Comparison of ENCODE assay signal across 20 mouse cellular contexts in the genomic region with DNA sequence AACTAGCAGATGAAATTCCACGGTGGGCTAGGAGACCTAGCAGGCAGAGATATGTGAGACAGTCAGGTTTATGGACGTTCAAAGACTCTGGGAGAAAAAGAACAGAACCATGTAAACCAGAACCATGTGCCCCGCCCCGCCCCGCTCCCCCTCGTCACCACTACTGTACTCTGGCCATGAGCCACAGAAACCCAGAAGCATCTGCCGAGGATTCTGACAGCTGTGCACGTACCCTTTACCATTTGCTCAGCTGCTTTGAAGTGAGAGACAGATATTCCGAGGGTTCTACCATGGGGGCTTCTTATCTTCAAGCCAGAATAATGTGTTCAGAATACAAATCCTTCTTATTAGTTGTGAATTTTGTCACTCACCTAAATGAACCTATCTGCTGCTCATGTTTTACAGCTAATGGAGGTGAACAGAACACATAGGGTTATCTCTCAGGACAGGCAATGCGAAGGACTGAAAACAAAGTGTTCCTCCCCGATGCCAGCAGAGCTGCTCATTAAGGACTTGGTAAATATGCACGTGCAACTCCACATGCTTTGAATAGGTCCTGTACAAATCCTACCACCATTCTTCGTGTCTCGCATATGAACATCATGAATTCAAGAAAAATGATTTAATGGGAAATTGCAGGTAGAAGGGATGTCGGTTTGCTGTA.
DNase-seq lines count a peak whose midpoint lies in the region; ATAC-seq and TF ChIP-seq lines count a peak whose summit lies in the region.
"Had no signal": no experiment of that assay in that cellular context is flagged by ENCODE, and none has a peak within 500 bp of the region (broad histone marks: within the 10 kb centered on the region; RNA-seq: fewer than 3 reads in every experiment).

No protein-coding gene starts in this region.

- peak overlapping the region; percentile 28; the same call in 1 of the 2 replicates for H3K27ac ChIP-seq in embryonic fibroblast, embryonic 13.5 days (ENCODE audit: insufficient read depth, low read length)
- peak overlapping the region; percentile 38; the same call in 1 of the 2 replicates for H3K27ac ChIP-seq in hindbrain, embryonic 15.5 days (replicated peaks)
- H3K27ac ChIP-seq in midbrain, embryonic 15.5 days: peak overlapping the region; percentile 70
- no peak overlapping the region for H3K27ac ChIP-seq in kidney, embryonic 16.5 days (ENCODE audit: low read length)
- no peak overlapping the region for H3K27ac ChIP-seq in gastrocnemius, adult 2 months
- H3K27ac ChIP-seq: limb, embryonic 13.5 days had no signal

- no peaks in the 10 kb centered on the region for H3K9me3 ChIP-seq in hindbrain, embryonic 15.5 days
- no peaks in the 10 kb centered on the region for H3K9me3 ChIP-seq in midbrain, embryonic 15.5 days
- H3K9me3 ChIP-seq in kidney, embryonic 16.5 days (ENCODE audit: low read length): no peaks in the 10 kb centered on the region
- H3K9me3 ChIP-seq: heart, embryonic 12.5 days; limb, embryonic 13.5 days had no signal

- no peak overlapping the region for H3K4me2 ChIP-seq in hindbrain, embryonic 15.5 days
- H3K4me2 ChIP-seq in midbrain, embryonic 15.5 days: peak overlapping the region; percentile 30
- no peak overlapping the region for H3K4me2 ChIP-seq in kidney, embryonic 16.5 days (replicated peaks; ENCODE audit: low read depth, low read length)
- H3K4me2 ChIP-seq: heart, embryonic 12.5 days; limb, embryonic 13.5 days had no signal

- no peak for TF ChIP-seq CTCF in brain, embryonic 14.5 days (IDR thresholded peaks at IDR 0.05; ENCODE audit: borderline replicate concordance, extremely low read depth, insufficient read depth, insufficient read length)
- TF ChIP-seq CTCF in embryonic fibroblast, embryonic 13.5 days (IDR thresholded peaks at IDR 0.05; ENCODE audit: borderline replicate concordance, insufficient read depth, low read length): no peak
- TF ChIP-seq CTCF in gastrocnemius, adult 2 months (IDR thresholded peaks at IDR 0.05): no peak

- H3K27me3 ChIP-seq in hindbrain, embryonic 15.5 days: no peaks in the 10 kb centered on the region
- H3K27me3 ChIP-seq in midbrain, embryonic 15.5 days (replicated peaks): no peaks in the 10 kb centered on the region
- no peaks in the 10 kb centered on the region for H3K27me3 ChIP-seq in kidney, embryonic 16.5 days (ENCODE audit: insufficient read depth, low read length)
- H3K27me3 ChIP-seq: heart, embryonic 12.5 days; limb, embryonic 13.5 days; Patski had no signal

- H3K4me3 ChIP-seq in embryonic fibroblast, embryonic 13.5 days (ENCODE audit: insufficient read depth, low read length): no peak overlapping the region
- no peak overlapping the region for H3K4me3 ChIP-seq in hindbrain, embryonic 15.5 days
- H3K4me3 ChIP-seq in midbrain, embryonic 15.5 days: no peak overlapping the region
- H3K4me3 ChIP-seq in kidney, embryonic 16.5 days (ENCODE audit: low read length): no peak overlapping the region
- H3K4me3 ChIP-seq in gastrocnemius, adult 2 months: no peak overlapping the region
- H3K4me3 ChIP-seq: heart, embryonic 12.5 days; layer of hippocampus, adult 2 months; limb, embryonic 13.5 days; myocyte had no signal

- intact Hi-C loops in gastrocnemius, adult 2 months (cut with DNase I): no loop called here

- H3K4me1 ChIP-seq in embryonic fibroblast, embryonic 13.5 days (ENCODE audit: control insufficient read depth, insufficient read depth, low read length): no peaks in the 10 kb centered on the region
- no peaks in the 10 kb centered on the region; the same call in 1 of the 2 replicates for H3K4me1 ChIP-seq in hindbrain, embryonic 15.5 days (replicated peaks)
- peaks cover 16% of the 10 kb centered on the region for H3K4me1 ChIP-seq in midbrain, embryonic 15.5 days
- H3K4me1 ChIP-seq in kidney, embryonic 16.5 days (ENCODE audit: insufficient read depth, low read length): no peaks in the 10 kb centered on the region
- H3K4me1 ChIP-seq: heart, embryonic 12.5 days had no signal

- no peak for TF ChIP-seq POLR2A in brain, embryonic 14.5 days (IDR thresholded peaks at IDR 0.05; ENCODE audit: borderline replicate concordance, extremely low read depth, insufficient read depth, insufficient read length, poor library complexity, severe bottlenecking)
- no peak for TF ChIP-seq POLR2A in embryonic fibroblast, embryonic 13.5 days (IDR thresholded peaks at IDR 0.05; ENCODE audit: low read depth, low read length)

- ATAC-seq in hindbrain, embryonic 15.5 days (ENCODE audit: low FRiP score, low read depth): peak; percentile 70; the same call in 1 of the 2 replicates
- peak; percentile 86 for ATAC-seq in midbrain, embryonic 15.5 days (replicated peaks)
- ATAC-seq in kidney, embryonic 16.5 days (ENCODE audit: low FRiP score, low TSS enrichment): no peak
- ATAC-seq: activated CD4-positive, CD25-positive, alpha-beta regulatory T cell, adult 4 months; intestine, embryonic 16.5 days; Patski had no signal

- 66% methylated on average over 15 of the region's 15 CpGs for WGBS in hindbrain, embryonic 15.5 days
- WGBS in midbrain, embryonic 15.5 days: 31% methylated on average over 15 of the region's 15 CpGs
- 90% methylated on average over 15 of the region's 15 CpGs for WGBS in kidney, embryonic 16.5 days

- H3K9ac ChIP-seq in hindbrain, embryonic 15.5 days: no peak overlapping the region
- H3K9ac ChIP-seq in midbrain, embryonic 15.5 days: no peak overlapping the region
- no peak overlapping the region for H3K9ac ChIP-seq in kidney, embryonic 16.5 days (replicated peaks; ENCODE audit: low read length)
- H3K9ac ChIP-seq: heart, embryonic 12.5 days; limb, embryonic 13.5 days had no signal

- peak; percentile 76 for DNase-seq in brain, embryonic 14.5 days (ENCODE audit: low read depth)
- no peak for DNase-seq in gastrocnemius, adult 2 months
- DNase-seq in gastrocnemius, adult 8-10 months (ENCODE audit: low spot score in 2 of 2): no peak
- DNase-seq: adrenal gland, postnatal 25 days; cerebellum, adult 8-10 months; kidney, postnatal 10 days; lung, postnatal 10 days; right cerebral cortex, postnatal 25 days; thymus, postnatal 25 days had no signal

- H3K36me3 ChIP-seq in hindbrain, embryonic 15.5 days: no peaks in the 10 kb centered on the region
- no peaks in the 10 kb centered on the region for H3K36me3 ChIP-seq in midbrain, embryonic 15.5 days (replicated peaks)
- H3K36me3 ChIP-seq in kidney, embryonic 16.5 days (ENCODE audit: insufficient read depth, low read length): 0 out of 2 replicates have a peak, but pooled peaks cover 3% of the 10 kb centered on the region

Comparison
In these comparisons a context has a peak if more than half of its experiments do, and no peak if none do; other contexts are left out.
1. H3K27ac ChIP-seq: peak in embryonic fibroblast, embryonic 13.5 days (single experiment), hindbrain, embryonic 15.5 days (single experiment) and midbrain, embryonic 15.5 days (single experiment); none in kidney, embryonic 16.5 days (single experiment) and gastrocnemius, adult 2 months (single experiment).